Mouse (Mus musculus) kidney, adult 2 months (tissue): ENCODE measurements around the gene Abcf1. TPM values are rescaled to one million over a fixed set of nuclear protein-coding genes. Genes with fewer than 3 reads are reported as not detected.
"Not testable (repeated sequence)": the region's sequence is repeated elsewhere in the genome, so short reads cannot be mapped to it uniquely, and the experiment has no call there.

Source experiments
- DNase-seq: peaks from one replicate; pipeline ENCODE4 v3.0.0; 2021
- H3K27ac ChIP-seq: fragments of 200-500 bp; 2 replicates; pipeline ENCODE4 v1.5.1; 2012; ENCODE audit warnings: low read depth, low read length, control low read depth, inconsistent platforms; ENCODE audit not compliant: insufficient read depth
- H3K27me3 ChIP-seq: fragments of 200-500 bp; replicated peaks from 2 replicates; pipeline ENCODE4 v1.6.1; 2012; ENCODE audit warnings: mild to moderate bottlenecking, moderate library complexity, low read length, inconsistent platforms; ENCODE audit not compliant: control insufficient read depth, insufficient read depth
- H3K36me3 ChIP-seq: fragments of 200-500 bp; 2 replicates; pipeline ENCODE4 v1.6.1; 2012; ENCODE audit warnings: mild to moderate bottlenecking, moderate library complexity, low read length, inconsistent platforms; ENCODE audit not compliant: control insufficient read depth, insufficient read depth
- H3K4me1 ChIP-seq: fragments of 200-500 bp; 2 replicates; pipeline ENCODE4 v1.6.1; 2011; ENCODE audit warnings: low read length; ENCODE audit not compliant: control insufficient read depth, insufficient read depth
- H3K4me3 ChIP-seq: fragments of 200-500 bp; 2 replicates; pipeline ENCODE4 v1.5.1; 2011; ENCODE audit warnings: mild to moderate bottlenecking, low read depth, low read length, control low read depth; ENCODE audit not compliant: insufficient read depth
- CTCF ChIP-seq: fragments of 200-500 bp; conservative IDR thresholded peaks from 2 replicates; pipeline ENCODE4 v1.5.1; 2011; ENCODE audit warnings: low read depth, mild to moderate bottlenecking, control low read depth, low read length, moderate library complexity, mixed read lengths; ENCODE audit not compliant: insufficient read depth, insufficient read length
- POLR2A ChIP-seq: fragments of 200-500 bp; IDR thresholded peaks from one replicate; pipeline ENCODE4 v1.6.1; 2011; ENCODE audit warnings: low read depth, low read length, control low read depth
- WGBS: fragments of 180-500 bp; shearing (Covaris S2); methylation state at CpG from one replicate; pipeline ENCODE4 v1.1.7; 2018; 5-methylcytosine and 5-hydroxymethylcytosine counted together
- polyA plus RNA-seq: library from polyadenylated mRNA; depleted of rRNA; stranded (reverse); fragments of >200 nt; gene quantifications from 2 replicates; pipeline ENCODE4 v1.2.3, GENCODE M21; 2012

Gene Abcf1
- polyA plus RNA-seq, 1 experiment, result 63.6 TPM

DNA sequence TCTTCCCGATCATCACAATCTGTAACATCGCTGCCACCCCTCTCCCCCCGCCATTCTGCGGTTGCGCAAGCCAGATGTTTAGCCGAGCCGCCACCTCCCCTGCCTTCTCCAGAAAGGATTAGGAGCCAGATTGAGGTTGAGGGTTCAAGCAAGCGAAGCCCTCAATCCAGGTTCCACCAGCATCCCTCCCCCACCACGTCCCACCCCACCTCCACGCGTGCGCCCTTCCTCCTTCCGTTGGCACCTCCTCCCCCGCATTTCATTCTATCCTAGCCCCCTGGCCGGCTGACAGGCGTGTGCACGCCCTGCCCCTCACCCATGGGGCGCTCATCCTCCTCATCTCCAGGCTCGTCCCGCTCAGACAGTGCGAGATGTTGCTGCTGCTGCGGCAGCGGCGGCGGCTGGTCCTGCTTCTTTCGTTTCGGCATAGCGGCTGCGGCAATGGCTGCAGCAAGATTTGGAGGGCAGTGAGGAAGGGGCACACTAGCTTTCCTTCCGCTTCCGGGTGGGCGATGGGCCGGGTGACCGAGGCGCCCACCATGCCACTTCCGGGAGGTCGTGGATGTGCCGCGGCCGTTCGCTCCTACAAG lies 9.3 kb upstream of the Abcf1 start:
- DNase-seq, result no peak
- H3K4me3 ChIP-seq, result peak overlapping the region; percentile 72
- no peaks in the 10 kb centered on the region for H3K27me3 ChIP-seq
- no peaks in the 10 kb centered on the region; the same call in 1 of the 2 replicates for H3K36me3 ChIP-seq
- H3K4me1 ChIP-seq, result peaks cover 9% of the 10 kb centered on the region; the same call in 1 of the 2 replicates
- no peak for TF ChIP-seq CTCF
- no peak for TF ChIP-seq POLR2A
- under 1% methylated on average over 41 of the region's 41 CpGs for WGBS
- peak overlapping the region; percentile 72 for H3K27ac ChIP-seq

DNA sequence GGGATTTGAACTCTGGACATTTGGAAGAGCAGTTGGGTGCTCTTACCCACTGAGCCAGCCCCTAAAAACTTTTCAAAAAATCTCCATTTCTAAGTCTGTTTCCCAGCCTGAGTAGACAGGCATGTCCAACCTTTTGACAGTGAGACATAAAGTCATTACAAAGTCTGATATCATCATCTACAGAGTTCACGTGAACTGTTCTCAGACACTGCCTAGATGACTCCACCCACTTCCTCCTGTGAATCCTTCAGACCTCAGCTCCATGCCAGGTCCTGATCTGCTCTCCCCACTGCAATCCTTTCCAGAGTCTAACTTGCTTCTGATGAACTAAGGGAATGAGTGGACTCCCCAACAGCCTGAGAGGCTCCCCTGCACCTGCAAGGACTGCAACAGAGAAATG lies 2.6 kb upstream of the Abcf1 start:
- Histone ChIP-seq H3K27me3 (no peaks in the 10 kb centered on the region), H3K27ac (no peak overlapping the region), H3K4me1 (0 out of 2 replicates have a peak, but pooled peaks cover 5% of the 10 kb centered on the region), H3K4me3 (no peak overlapping the region), H3K36me3 (no peaks in the 10 kb centered on the region; the same call in 1 of the 2 replicates)
- 24% methylated on average over 1 of the region's 1 CpGs for WGBS
- no peak for TF ChIP-seq POLR2A
- no peak for TF ChIP-seq CTCF
- no peak for DNase-seq

DNA sequence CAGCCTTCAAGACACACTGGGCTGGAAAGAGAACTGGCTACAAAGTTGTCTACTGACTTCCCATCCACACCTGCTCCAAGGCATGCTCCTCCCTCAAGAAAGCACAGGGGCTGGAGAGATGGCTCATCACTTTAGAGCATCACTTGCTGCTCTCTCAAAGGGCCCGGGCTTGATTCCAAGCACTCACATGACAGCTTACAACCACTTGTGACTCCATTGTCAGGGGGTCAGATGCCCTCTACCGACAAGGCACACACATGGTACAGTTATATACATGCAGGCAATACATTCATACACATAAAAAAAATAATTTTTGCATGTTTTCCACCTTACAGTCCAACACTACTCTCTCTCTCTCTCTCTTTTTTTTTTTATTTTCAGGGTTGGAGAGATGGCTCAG lies 1.9 kb downstream of the Abcf1 start:
- TF ChIP-seq POLR2A (no peak), CTCF (no peak)
- no peak for DNase-seq
- WGBS, result 68% methylated on average over 2 of the region's 2 CpGs
- Histone ChIP-seq H3K27me3 (no peaks in the 10 kb centered on the region), H3K27ac (no peak overlapping the region), H3K36me3 (no peaks in the 10 kb centered on the region), H3K4me3 (no peak overlapping the region), H3K4me1 (0 out of 2 replicates have a peak, but pooled peaks cover 5% of the 10 kb centered on the region)

DNA sequence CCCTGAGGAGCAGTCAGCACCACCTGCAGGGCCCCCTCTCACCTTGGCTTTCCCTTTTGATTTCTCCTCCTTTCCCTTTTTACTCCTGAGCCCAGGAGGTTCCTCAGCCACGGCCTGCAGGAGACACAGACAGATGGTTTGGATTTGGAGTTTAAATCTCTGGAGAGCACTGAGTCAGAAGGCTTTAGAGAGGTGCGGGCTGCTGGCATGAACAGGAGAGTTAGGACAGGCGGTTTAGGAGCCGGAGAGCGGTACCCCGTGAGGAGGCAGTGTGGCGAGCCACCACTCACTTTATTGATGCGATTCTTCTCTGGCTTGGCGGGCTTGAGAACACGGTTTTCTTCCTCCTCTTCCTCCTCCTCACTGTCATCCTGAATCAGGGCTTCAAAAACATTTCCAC lies 6.3 kb downstream of the Abcf1 start:
- H3K27ac ChIP-seq, result no peak overlapping the region
- no peak for DNase-seq
- H3K4me3 ChIP-seq, result no peak overlapping the region
- H3K27me3 ChIP-seq, result no peaks in the 10 kb centered on the region
- WGBS, result 94% methylated on average over 10 of the region's 10 CpGs
- TF ChIP-seq POLR2A (no peak), CTCF (no peak)
- H3K36me3 ChIP-seq, result peaks cover 2% of the 10 kb centered on the region; the same call in 1 of the 2 replicates
- no peaks in the 10 kb centered on the region for H3K4me1 ChIP-seq

DNA sequence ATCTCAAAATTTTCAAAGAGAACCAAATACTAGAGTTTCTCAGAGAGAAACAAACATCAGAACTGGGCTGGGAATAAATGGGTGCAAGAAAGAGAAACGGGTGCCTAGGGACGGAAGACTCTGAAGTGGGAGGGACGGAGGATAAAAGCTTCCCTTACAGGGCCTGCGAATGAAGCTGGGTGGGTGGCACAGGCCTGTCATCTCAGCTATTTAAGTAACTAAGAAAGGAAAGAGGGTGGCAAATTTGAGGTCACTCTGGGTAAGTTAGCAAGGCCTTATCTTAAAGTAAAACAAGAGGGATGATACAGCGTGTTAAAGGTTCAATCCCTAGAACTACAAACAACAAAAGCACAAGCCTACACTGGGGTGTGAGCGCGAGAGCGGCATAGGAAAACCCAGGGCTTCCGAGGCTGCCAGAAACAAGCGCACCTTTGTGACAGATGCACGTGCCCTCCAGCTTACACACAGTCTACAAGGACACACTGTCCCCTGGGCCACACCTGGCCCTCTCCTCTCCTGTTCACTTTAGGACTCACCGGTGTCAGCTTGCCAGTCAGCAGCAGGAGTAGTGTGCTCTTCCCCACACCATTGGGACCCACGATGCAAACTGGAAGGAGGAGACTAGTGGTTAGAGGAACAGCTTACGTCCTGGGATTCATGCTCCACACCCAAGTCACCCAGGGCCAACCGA lies 10.9 kb downstream of the Abcf1 start:
- WGBS, result 95% methylated on average over 15 of the region's 15 CpGs

DNA sequence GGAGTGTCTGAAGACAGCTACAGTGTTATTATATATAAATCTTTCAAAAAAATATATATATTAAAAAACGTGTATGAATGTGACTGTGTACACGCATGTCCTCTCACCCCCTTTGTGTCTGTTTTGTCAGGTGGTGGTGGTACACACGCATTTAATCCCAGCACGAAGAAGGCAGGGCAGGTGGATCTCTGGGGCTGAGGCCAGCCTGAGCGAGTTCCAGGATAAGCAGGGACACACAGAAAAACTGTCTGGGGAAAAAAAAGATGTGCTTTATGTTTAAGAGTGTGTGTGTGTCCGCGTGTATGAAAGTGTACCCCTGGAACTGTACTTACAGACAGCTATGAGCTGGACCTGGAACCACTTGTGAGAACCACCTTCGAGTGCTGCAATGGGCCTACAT lies 14.9 kb downstream of the Abcf1 start:
- TF ChIP-seq CTCF (no peak), POLR2A (no peak)
- H3K4me1 ChIP-seq, result no peaks in the 10 kb centered on the region
- no peak overlapping the region for H3K27ac ChIP-seq
- H3K4me3 ChIP-seq, result no peak overlapping the region
- H3K36me3 ChIP-seq, result peaks cover 3% of the 10 kb centered on the region; the same call in 1 of the 2 replicates
- WGBS, result 80% methylated on average over 8 of the region's 8 CpGs
- H3K27me3 ChIP-seq, result no peaks in the 10 kb centered on the region
- no peak for DNase-seq

More for the DNA sequence above, 10.9 kb downstream of the Abcf1 start:
- Histone ChIP-seq H3K27ac (no peak overlapping the region), H3K4me3 (no peak overlapping the region), H3K27me3 (no peaks in the 10 kb centered on the region), H3K4me1 (no peaks in the 10 kb centered on the region), H3K36me3 (peaks cover 5% of the 10 kb centered on the region)
- DNase-seq, result no peak
- TF ChIP-seq CTCF (no peak), POLR2A (no peak)

DNA sequence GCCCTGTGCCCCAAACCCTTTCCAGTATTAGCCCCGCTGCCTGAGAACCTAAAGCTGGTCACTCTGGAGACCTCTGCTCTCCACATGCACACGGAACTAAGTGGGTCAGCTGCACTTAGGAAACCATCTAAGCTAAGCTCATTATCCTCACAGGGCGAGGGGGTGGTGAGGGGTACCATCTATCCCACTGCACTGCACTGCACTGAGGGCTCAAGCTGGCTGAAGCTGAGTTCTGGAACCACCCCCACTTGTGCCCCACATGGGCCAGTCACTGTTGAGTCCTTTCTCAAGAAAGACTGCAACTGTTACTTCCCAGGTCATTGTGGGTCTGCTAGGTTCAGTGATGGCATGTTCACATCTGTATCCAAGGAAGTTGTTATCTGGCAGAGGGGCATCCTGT lies 17.0 kb downstream of the Abcf1 start:
- H3K27ac ChIP-seq, H3K27me3 ChIP-seq, H3K36me3 ChIP-seq, H3K4me3 ChIP-seq, H3K4me1 ChIP-seq, DNase-seq: not testable (repeated sequence)
- 91% methylated on average over 3 of the region's 3 CpGs for WGBS

DNA sequence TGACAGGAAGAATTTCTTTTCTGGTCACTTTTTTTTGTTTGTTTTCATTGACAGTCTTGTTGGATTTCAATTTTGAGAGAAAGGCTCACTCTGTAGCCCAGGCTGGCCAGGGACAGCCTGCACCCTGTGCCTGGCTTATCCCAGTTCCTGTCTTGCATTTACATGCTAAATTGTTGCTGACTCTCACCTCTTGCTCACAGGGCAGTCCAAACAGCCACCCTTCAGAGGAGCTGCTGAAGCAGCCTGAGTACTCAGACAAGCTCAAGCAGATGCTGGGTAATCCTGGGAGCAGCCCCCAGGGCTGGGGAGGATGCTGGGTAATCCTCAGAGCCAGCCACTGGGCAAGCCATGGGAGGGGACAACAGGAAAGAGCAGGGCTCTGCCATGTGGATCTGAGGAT lies 18.6 kb downstream of the Abcf1 start:
- not testable (repeated sequence) for H3K27me3 ChIP-seq, DNase-seq, H3K4me1 ChIP-seq, H3K36me3 ChIP-seq, H3K4me3 ChIP-seq, H3K27ac ChIP-seq
